Mouse (Mus musculus) central nervous system, embryonic 14 days (tissue): ENCODE data around the gene Gm3696. TPM values are rescaled to one million over a fixed set of nuclear protein-coding genes. Genes with fewer than 3 reads are reported as not detected.

Experiments used
- polyA plus RNA-seq: library from polyadenylated mRNA; depleted of rRNA; stranded (reverse); fragments of >200 nt; gene quantifications from 2 replicates; pipeline ENCODE4 v1.2.3, GENCODE M21; 2012; rRNA removed

The Gm3696 gene
- 8.1 and 8.2 TPM in 2 replicates for polyA plus RNA-seq

DNA sequence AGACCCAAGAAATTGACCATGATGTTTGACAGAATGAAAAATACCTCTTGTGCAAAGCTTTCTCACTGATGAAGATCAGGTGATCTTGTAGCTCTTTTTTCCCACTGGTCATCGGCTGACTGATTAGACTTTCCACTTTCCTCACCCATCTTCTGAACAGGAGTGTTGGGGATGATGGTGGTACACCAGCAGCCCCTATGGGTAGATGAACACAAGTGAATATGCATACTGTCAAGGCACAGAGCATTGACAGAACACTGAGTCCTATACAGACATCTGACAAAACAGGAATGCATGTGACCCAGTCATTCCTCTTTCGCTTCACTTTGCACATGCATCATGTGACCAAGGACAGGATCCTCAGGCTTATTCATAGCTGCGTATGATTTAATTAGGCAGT lies at the start of gene Gm3696:
Gene Gm3696 (minus strand): TSS at position 101 of the 400 bp plus-strand sequence.

DNA sequence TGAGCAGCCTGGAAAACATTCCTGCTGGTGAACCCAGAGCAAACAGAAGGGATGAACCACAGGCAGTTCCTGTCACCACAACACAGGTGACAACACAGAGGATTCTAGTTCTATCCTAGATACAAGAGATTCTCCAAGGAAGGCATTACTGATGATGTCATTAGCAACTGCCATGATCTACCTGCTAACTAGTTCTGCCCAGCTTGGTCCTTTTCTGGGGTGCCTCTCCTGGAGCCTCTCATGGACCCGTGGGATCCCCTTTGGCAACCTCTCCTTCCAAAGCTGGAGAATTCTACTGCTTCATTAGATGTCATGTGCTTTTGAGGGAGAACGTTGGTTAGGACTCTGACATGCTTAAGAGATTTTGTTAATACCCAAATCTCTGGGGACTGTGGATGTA lies 24.9 kb upstream of the Gm3696 start, which contains the start of gene Gm6676:
Gene Gm6676 (minus strand): TSS at position 101 of the 400 bp plus-strand sequence.

DNA sequence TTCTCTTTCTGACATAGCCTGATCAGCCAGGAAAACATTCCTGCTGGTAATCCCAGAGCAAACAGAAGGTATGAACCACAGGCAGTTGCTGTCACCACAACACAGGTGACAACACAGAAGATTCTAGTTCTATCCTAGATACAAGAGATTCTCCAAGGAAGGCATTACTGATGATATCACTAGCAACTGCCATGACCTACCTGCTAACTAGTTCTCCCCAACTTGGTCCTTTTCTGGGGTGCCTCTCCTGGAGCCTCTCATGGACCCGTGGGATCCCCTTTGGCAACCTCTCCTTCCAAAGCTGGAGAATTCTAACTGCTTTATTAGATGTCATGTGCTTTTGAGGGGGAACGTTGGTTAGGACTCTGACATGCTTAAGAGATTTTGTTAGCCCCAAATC lies 55.6 kb downstream of the Gm3696 start, which contains the start of gene Gm3685:
Gene Gm3685 (minus strand): TSS at position 101 of the 400 bp plus-strand sequence.

Other genes starting within 250 kb of the Gm3696 start
- gene Gm3667, start 210.7 kb downstream of the Gm3696 start, polyA plus RNA-seq = 7.7 and 8.2 TPM in 2 replicates
- gene Gm6356, start 126.8 kb downstream of the Gm3696 start, polyA plus RNA-seq = not detected in 2 replicates
- 6.8 and 8.0 TPM in 2 replicates for gene Gm10406, start 73.2 kb downstream of the Gm3696 start, polyA plus RNA-seq
- gene Gm3685, start 55.7 kb downstream of the Gm3696 start, polyA plus RNA-seq = 0.11 and 0.14 TPM in 2 replicates
- gene Gm6676, start 24.8 kb upstream of the Gm3696 start, polyA plus RNA-seq = 0.04 TPM in 1 of 2 replicates, not detected in the other
- 6.2 and 7.3 TPM in 2 replicates for gene Gm3512, start 73.9 kb upstream of the Gm3696 start, polyA plus RNA-seq
- 0.04 TPM in 1 of 2 replicates, not detected in the other for gene Gm16434, start 93.9 kb upstream of the Gm3696 start, polyA plus RNA-seq
- gene Gm3727, start 164.1 kb upstream of the Gm3696 start, polyA plus RNA-seq = not detected in 2 replicates
- 6.0 and 6.2 TPM in 2 replicates for gene Gm3739, start 214.4 kb upstream of the Gm3696 start, polyA plus RNA-seq
- gene Gm5797, start 231.8 kb upstream of the Gm3696 start, polyA plus RNA-seq = not detected in 2 replicates